Mouse (Mus musculus) lung, postnatal 0 days (tissue): ENCODE measurements at regions not wholly inside any gene's neighbourhood (a gene's known extent, or its start where the extent isn't known, plus 50 kb on each side); places are given as distances from the start of the nearest gene placed in this dataset.

Source experiments
- CTCF ChIP-seq: IDR thresholded peaks from 2 replicates; pipeline ENCODE4 v1.5.1; 2016; ENCODE audit warnings: antibody characterized with exemption, mild to moderate bottlenecking
- EP300 ChIP-seq: IDR thresholded peaks from 2 replicates; pipeline ENCODE4 v1.6.1; 2016; ENCODE audit warnings: antibody characterized with exemption, mild to moderate bottlenecking, control low read depth

- TF ChIP-seq CTCF, result no peak
- TF ChIP-seq EP300, result no peak
Observed at GRCm38 (mm10) chr12:12643247-12643963, 298.3 kb downstream of the Mycn start.
